Comparison of ENCODE assay signal across 21 mouse cellular contexts in the genomic region with DNA sequence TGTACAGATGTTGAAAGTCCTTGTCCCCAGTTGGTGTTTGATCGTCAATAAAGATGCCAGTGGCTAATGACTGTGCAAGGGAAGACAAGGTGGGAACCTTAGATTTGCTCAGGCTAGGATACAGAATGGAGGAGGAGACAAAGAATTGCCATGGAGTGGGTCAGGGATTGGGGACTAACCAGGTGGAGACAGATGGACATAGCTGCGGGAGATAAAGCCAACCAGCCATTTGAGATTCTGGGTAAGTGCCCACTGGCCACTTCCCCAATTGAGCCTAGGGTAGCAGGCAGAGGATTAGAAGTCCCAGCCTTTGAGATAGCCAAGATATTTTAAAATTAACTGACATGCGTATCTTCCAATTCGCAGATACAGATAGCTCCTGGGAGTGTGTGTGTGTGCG. TPM values are rescaled to one million over a fixed set of nuclear protein-coding genes. Genes with fewer than 3 reads are reported as not detected.
DNase-seq lines count a peak whose midpoint lies in the region; ATAC-seq lines count a peak whose summit lies in the region.
"Had no signal": no experiment of that assay in that cellular context is flagged by ENCODE, and none has a peak within 500 bp of the region (broad histone marks: within the 10 kb centered on the region; RNA-seq: fewer than 3 reads in every experiment).

No protein-coding gene starts in this region.

- DNase-seq in cerebellum, postnatal 4 days (ENCODE audit: low spot score in 2 of 2) = no peak
- DNase-seq in cerebellum, adult 11 months = peak; percentile 53
- peak; percentile 48 for DNase-seq in cerebellum, adult 8-10 months
- peak; percentile 81 to 91 for DNase-seq in cerebellum, postnatal 14 days
- no peak for DNase-seq in layer of hippocampus, postnatal 14 days (ENCODE audit: low spot score in 2 of 2)
- no peak for DNase-seq in frontal cortex, postnatal 10 days (ENCODE audit: low spot score in 2 of 2)
- no peak for DNase-seq in kidney, postnatal 36 days
- DNase-seq: adrenal gland, postnatal 14 days; B cell, adult 2 months; embryo, embryonic 11 days; gastrocnemius, postnatal 36 days; heart, adult 18-20 months; heart, postnatal 14 days; kidney, adult 18-20 months had no signal

- peak; percentile 86 for ATAC-seq in cerebellum, adult (ENCODE audit: insufficient number of reproducible peaks, low FRiP score, low TSS enrichment)
- ATAC-seq: activated CD4-positive, CD25-positive, alpha-beta regulatory T cell, adult 4 months; CD4-positive, CD25-positive, alpha-beta regulatory T cell, adult 4 months; forebrain, embryonic 14.5 days; hindbrain, postnatal 0 days had no signal

RNA-seq across cellular contexts. Expression of gene Frzb, which starts 37.5 kb away (rescaled TPM):
- total RNA-seq in layer of hippocampus, postnatal 14 days (2021) = 10 to 100 TPM; 24.4 to 25.5 TPM
- total RNA-seq: common myeloid progenitor, adult 5-6 weeks; hematopoietic stem cell, adult 5-6 weeks had no signal

Comparison
In these comparisons a context has a peak if more than half of its experiments do, and no peak if none do; other contexts are left out.
1. DNase-seq: peak in cerebellum, adult 11 months (single experiment), cerebellum, adult 8-10 months (single experiment) and cerebellum, postnatal 14 days (2 of 2); none in cerebellum, postnatal 4 days (0 of 2), layer of hippocampus, postnatal 14 days (0 of 2), frontal cortex, postnatal 10 days (0 of 2) and kidney, postnatal 36 days (0 of 2).